Mouse (Mus musculus): Measurements from ENCODE around the gene Cntn3. TPM values are rescaled to one million over a fixed set of nuclear protein-coding genes. Genes with fewer than 3 reads are reported as not detected.
"Not testable (repeated sequence)": the region's sequence is repeated elsewhere in the genome, so short reads cannot be mapped to it uniquely, and the experiment has no call there.

Cntn3 gene
- 1 to 10 TPM in 1 of 2 experiments, under 1 TPM in 1; 0.81 to 1.8 TPM for total RNA-seq (2021)
- long read RNA-seq, experiment 1 = 0 reads
- long read RNA-seq, experiment 2 = 0 reads

DNA sequence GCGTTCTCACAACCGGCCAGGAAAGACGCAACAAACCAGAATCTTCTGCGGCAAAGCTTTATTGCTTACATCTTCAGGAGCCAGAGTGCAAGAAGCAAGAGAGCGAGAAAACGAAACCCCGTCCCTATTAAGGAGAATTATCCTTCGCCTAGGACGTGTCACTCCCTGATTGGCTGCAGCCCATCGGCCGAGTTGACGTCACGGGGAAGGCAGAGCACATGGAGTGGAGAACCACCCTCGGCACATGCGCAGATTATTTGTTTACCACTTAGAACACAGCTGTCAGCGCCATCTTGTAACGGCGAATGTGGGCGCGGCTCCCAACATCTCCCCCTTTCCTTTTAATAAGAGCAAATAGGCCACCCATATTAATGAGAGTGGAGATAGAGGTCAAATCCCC, at the start of gene Cntn3:
Gene Cntn3, minus strand, starts transcription at position 101 of the 400 bp plus-strand sequence.
- not testable (repeated sequence) for DNase-seq

DNA sequence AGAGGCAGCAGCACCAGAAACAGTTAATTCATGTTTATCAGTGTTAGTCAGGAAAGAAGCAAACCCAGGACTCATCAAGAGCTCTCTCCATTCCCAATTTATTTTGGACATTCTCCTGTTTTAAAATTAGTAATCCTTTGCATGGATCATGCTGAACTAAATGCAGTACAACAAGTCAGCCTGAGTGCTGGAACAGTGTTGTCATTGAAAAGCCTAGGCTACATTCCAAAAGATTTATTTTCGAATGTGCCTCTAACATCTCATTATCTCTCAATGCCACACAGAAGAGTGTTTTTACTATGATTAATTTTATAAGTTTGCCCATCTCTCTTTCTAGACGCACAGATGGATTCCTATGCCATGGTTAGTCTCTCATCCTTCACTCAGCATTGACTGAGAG, 27.9 kb upstream of the Cntn3 start:
- no peak for DNase-seq

DNA sequence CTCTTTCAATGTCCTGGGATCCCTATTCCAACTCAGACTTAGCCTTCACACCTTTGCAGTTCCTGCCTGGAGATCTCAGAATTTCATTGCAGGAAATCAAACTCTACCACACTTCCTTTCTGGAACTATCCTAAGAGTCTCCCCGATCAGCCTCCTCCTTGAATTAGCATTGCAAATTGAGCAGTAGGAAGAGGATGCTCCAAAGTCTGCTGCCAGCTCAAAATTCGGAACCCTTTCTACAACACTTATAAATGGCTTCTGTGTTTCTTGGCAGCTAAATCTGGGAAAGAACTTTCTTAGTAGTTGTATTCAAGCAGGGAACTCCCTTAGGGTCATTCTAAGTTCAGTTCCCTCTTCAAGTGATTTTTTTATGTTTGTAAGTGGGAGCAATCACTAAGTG, 24.9 kb upstream of the Cntn3 start:
- no peak for DNase-seq

DNA sequence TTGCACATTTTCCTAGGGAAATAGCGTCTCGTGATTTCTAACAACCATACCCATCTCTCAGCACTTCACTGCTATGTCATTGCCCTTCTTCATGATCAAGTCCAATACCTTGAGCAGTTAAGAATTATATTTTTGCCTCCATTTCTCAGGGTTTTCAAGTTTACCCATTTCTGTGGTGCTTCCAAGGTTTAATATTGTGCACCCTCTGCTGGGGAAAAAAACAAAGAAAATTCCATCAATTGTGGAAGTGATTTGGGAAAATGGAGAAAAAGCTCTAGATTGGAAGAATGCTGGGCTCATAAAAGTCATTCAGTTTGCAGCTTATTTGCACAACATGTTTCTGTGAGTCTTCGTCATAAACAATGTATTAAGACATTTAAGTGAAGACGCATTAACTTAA, 17.2 kb upstream of the Cntn3 start:
- DNase-seq = no peak

DNA sequence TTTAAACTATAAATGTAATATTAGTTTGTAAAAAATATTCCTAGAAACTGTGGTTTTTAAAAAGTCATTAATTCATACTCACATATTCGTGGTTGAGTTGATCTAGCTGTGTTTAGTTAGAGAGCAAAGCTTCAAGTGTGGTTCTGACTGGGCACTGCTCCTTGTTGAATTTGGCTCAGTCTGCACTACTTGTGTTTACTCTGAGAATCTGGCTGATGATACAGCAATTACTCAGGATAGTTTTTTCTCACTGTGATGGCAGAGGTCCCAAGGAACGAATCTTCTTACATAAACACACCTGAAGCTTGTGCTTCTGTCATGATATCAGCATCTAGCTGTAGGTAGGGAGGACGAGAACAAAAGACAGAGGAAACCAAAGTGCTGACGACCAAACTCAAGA, 16.4 kb upstream of the Cntn3 start:
- no peak for DNase-seq

DNA sequence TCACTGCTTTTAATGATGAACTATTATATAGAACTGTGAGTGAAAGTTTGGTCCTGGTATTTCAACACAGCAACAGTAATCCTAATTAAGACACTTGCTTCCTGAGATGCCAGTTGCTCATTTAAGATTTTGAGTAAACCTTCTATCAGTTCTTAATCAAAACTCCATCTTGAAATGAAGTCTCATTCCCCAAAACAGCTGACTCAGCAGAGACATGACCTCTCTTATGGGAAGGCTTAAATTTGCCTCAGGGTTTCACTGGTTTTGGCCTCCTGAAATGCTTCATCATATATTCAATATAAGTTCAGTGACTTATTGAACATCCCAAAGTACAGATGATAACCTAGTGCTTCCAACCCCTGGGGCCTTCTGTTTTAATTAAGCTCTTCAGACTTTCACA, 13.2 kb upstream of the Cntn3 start:
- DNase-seq = no peak

DNA sequence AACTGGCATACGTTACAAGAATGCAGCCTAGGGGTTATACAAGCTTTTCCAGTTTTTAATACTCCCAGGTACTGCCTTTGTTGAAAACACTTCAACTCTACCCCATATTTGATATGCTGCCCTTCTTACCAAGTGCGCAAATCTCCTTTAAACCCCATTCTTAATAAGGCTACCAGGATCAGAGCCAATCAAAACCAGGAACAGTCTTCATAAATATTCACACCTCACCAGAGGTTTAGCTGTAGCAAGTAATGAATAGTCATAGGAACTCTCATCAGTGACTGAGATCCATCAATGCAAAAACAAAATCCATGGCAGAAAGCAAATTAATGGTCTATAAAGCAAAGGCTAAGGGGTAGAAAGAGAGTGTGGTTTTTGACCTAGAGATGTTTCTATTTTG, 10.7 kb upstream of the Cntn3 start:
- DNase-seq = no peak

DNA sequence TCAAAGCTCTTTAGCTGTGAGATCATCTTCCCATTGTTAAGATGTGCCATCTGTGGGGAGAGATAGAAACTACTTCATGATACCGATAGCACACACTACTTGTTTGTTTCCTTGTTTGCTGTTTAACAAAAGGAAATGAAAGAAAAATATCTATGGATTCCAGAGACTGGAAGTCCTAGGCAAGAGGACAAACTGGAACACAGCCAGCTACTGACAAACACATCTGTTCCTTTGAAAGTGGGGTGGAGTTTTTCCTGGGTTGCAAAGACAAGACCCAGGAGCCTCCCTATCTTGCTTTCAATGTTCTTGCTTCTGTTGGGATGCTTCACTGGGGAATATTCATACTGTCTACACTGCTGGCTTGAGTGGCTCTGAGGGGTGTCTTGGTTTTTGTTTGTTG, 5.4 kb downstream of the Cntn3 start:
- no peak for DNase-seq

DNA sequence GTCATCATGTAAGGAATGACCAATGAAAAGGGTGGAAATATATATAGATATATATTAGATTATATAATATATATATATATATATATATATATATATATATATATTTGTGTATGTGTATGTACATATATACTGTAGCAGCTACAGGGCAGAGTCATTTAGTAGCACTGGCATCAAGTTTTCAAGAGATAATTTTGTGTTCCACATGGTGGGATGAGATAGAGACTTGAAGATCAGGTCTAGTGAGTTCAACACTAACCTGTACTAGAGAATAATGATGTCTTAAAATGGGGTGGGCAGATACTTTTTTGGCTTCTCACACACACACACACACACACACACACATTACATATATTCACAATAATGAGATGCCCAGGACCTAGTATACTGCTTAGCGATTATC, 7.7 kb downstream of the Cntn3 start:
- no peak for DNase-seq

DNA sequence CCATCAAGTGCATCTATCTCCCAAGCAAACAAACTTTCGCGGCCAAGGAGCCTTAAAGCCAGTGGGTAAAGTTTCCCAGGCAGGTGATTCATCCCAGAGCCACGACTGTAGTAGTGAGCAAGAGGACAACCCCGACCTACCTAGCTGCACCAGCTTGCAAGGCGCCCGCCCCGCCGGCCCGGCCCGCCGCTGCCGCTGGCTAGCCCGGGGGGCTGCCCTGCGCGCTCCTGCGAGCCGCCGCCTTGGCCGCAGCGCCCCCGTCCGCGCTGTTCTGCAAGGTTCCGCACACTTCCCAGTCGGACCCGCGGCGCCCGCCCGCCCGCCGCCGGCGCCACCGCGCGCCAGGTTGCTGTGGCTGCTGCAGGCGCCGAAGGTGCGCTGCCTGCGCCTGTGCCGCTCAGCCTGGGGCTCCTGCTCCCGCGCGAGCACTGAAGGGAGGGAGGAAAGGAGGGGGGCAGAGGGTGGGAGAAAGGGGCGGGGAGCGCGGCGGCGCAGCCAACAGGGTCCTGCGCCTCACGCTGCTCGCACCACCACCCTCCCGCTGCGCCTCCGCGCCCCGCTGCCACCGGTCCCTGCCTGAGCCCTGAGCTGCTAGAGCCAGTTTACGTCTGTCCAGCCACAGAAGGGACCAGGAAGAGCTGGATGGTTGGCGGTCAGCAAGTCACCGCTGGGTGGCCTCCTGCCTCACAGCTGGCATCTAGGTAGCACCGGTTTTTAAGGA, 8.7 kb downstream of the Cntn3 start:
- DNase-seq = peak; percentile 54

DNA sequence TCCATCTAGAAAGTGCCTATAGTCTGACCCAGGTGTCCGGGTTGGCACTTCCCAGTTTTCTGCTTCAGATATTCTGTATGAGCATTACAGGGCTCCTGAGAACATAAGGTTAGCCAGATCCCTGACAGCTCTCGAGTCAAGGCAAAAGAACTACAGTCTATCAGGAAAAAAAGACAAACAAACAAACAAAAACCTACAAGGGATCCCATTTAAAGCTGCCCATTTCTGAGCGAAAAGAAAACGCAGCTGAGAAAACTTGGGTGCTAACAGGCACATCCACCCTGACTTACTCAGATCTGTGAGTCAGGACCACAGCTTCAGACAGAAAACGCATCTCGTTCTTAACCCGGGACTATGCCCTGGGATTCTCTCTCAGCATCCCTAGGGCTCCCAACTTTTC, 9.5 kb downstream of the Cntn3 start:
- DNase-seq = no peak

DNA sequence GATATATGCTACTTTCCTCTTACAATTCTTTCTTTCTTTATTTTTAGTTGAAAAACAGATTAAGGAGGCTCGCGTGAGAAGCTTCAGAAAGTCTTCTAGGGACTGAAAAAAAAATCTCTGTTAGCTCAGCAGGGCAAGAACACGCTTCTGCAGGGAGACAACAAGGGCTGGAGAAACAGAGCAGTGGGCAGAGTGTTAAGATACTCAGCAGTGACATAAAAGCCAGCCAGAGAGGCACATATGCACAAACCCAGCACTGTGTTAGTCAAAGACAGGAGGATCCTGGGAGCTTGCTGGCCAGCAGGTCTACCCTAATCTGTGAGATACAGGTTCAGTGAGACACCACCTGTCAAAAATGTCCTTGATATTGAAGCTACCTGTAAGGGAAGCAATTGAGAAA, 15.4 kb downstream of the Cntn3 start:
- DNase-seq = no peak

DNA sequence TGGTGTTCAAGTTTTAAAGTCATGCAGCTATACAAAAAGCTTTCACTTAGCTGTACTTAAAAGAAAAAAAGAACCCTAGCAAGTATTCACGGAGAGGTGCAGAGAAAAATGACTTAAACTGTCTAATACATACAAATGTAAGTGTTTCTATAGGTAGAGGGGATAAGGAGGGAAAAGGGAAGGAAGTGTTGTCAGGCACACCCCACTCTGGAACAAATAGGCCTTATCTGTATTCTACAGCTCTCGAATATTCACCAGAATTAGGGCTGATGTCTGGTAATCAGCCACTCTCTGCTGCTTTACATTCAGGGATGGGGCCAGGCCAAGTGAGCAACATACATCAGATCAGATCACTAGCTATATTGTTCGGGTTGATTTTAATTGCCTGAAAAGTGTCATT, 16.4 kb downstream of the Cntn3 start:
- no peak for DNase-seq

DNA sequence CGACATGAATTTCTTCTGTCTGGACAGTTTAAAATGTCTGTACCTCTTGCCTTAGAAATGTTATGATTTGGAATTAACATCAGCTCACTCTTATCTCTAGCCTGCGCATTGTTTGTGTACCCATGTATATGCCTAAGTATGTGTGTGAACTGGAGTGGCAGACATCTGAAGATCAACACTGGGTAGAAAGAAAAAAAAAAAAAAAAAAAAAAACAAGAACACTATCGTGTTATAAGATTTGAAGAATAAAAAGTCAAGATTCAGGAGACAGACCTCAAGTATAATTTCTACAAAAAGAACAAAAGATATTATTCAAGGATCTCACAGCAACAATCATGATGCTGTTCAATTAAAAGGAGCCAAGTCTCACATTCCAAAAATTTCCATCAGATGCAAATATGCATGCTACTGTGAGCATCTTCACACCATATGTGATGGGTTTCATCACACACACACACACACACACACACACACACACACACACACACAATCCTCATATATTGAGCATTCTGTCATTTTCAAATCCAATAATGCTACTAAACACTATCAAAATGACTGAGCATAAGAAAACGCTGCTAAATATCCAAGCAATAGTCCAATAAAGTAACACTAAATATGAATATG, 17.0 kb downstream of the Cntn3 start:
- DNase-seq = no peak

DNA sequence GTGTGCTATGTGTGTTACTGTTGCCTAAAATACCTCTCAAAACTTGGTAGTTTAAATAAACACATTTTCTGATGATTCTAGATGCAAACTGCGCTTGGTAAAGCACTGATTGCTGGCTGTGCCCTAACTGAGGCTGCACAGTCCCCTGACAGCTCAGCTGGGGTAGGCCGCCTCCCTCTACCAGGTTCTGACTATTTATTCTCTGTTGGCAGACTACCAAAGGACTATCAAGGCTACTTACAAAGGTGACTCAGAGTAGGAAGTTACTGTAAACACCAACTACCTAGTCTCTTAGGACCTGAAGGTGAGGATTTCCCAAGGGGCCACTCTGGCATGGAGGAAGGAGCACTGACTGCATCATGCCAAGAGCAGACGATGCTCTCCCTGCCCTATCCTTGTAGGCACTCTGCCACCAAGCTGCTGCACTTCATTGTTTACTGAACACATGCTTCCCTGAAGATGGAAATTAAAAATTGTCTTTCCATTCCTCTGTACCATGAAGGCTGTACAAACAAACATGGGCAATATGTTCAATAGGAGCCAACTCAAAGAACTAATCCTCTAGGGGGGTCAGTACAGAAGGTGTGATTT, 17.7 kb downstream of the Cntn3 start:
- peak; percentile 2 for DNase-seq

DNA sequence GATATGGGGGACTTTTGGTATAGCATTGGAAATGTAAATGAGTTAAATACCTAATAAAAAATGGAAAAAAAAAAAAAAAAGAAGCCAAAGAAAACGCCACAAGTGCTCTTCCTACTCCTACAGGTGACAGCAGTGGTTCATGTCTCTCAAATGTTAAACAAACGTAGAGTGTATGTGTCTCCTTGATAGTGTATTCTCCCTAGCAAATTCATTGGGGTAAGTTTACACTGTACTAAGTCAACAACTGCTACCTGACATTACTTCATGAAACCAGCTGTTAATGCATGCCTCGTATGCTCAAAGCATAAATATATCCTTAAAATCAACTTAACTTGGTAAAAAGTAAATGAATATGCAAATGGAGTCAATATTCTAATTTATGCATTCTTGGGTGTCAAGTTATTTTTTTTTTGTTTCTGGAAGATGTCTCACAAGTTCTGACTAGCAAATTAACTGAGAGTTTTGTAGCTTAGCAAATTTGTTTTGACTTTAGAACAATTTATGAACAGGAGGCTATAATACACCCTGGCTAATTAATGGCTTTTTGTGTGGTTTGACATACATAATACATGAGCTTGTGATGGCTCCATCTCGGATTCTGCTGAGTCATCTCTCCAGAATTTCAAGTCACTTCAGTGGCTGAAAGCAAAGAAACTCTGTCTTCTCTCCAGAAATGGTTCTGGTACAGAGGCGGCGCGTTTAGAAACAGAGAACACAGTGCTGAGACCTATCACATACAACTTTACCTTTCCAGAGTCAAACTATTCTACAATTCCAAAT, 31.1 kb downstream of the Cntn3 start:
- DNase-seq = no peak

DNA sequence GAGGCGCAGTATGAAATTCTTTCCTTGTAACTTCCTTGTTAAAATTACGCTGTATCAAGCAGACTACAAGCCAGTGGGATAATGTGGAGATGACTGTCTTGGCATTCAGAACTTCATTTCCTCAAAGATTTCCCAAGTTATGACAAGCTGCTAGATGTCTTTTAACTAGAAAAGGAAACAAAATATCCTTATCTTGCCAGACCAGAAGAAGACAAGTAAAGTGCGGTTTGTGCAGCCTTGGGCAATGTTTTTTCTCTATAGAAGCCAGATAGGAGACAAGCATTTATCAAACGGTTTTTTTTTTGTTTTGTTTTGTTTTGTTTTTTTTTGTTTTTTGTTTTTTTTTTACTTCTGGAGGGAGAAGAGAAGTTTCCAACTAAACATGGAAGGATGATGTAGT, 37.3 kb downstream of the Cntn3 start:
- no peak for DNase-seq

DNA sequence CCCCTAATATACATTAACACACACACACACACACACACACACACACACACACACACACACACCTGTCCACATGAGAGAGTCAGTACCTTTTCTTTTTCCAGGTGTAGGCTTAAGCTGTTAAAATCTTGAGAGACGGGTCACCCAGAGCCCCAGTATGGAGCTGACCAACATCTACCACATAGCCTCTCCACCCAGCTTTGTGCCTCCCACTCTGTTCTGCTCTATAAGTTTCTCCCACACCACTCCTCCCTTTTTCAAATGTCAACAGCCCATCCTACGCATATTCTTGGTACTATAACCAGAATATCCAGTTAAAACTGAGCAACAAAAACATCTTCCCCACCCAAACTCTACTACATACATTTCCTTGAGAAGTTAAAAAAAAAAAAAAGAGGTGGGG, 49.9 kb downstream of the Cntn3 start:
- no peak for DNase-seq

DNA sequence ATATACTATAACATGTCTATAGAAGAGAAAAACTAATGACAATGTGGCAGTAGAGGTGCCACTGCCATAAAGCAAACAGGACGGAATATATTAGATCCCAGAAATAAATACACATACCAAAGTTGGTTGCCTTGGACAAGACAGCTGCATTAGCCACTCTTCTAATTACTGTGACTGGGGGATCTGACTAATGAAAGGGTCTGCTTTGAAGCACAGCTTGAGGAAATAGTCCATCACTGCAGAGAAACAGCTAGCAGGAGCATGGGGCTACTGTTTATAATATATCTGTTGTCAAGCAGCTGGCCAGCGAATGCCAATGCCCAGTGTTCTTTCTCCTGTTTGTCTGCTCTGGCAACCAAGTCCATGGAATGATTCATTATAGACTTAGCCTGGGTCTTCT, 51.9 kb downstream of the Cntn3 start:
- no peak for DNase-seq

DNA sequence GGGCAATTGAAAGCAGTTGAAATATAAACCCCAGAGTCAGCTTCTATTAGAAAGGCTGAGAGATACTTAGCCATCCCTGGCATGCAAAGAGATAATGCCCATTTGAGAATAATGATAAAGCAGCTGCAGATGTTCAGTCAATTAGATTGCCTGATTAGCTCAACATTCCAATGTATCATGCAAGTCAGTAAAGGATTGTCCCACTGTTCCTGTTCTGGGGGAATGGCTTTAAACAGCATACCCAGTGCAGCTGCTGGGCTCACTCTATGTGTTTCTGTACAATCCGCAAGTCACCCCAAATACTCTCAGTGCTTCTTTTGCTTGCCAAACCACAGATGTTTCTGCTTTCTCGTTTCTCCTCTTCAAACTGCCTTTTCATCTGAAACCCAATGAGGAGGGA, 57.7 kb downstream of the Cntn3 start:
- DNase-seq = no peak

DNA sequence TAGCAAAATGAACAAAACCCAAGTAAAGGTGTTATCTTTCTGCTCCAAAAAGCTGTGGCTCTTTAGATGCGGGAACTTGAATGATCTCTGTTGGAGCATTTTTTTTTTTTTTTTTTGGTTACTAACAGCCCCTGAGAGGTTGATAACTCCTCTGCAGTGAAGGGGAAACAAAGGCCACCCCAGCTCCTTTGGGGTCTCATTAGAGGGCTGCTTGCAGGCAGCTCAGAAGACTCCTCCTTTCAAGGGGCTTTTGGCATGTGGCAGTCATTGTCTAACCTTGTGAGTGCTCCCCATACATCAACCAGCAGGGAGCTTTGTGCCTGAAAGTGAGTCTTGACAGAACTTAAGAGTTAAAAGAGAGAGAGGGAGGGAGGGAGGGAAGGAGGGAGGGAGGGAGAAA, 60.8 kb downstream of the Cntn3 start:
- DNase-seq = no peak

DNA sequence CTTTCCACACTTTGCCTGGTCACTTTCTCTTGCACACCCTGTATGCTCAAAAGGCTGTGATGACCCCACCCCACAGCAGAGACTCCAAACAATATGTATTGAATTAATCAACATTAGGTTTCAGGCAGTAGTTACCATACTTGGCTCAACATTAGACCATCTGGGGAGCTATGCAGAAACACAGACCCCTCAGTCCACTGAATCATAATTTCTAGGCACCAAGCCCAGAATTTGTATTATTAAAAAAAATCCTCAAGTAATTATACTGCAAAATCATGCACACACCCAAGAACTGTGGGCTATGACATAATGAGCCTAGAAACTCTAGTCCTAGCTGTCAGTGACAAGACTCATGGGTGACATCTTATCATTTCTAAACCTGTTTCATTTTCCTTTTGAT, 87.4 kb downstream of the Cntn3 start:
- no peak for DNase-seq

Data from adrenal gland, postnatal 10 days (tissue).